Mouse (Mus musculus): ENCODE data around the gene Vmn2r31. TPM values are rescaled to one million over a fixed set of nuclear protein-coding genes. Genes with fewer than 3 reads are reported as not detected.
"Not testable (repeated sequence)": the region's sequence is repeated elsewhere in the genome, so short reads cannot be mapped to it uniquely, and the experiment has no call there.

Gene Vmn2r31
- not detected in 2 replicates for polyA plus RNA-seq (2015; fragmentation: Nextera tagmentation; extraction: Ambion mirVana)

- H3K4me3 ChIP-seq (ENCODE audit: low read length); H3K4me1 ChIP-seq (ENCODE audit: control insufficient read depth, insufficient read depth, low read depth, low read length); H3K27ac ChIP-seq (ENCODE audit: low read depth, low read length); H3K9me3 ChIP-seq (ENCODE audit: control insufficient read depth, low read length); H3K27me3 ChIP-seq (replicated peaks; ENCODE audit: control insufficient read depth, insufficient read depth, low read length); H3K9ac ChIP-seq (ENCODE audit: low read depth, low read length); H3K36me3 ChIP-seq (ENCODE audit: control insufficient read depth, insufficient read depth, low read length); H3K4me2 ChIP-seq (ENCODE audit: low read length); ATAC-seq: not testable (repeated sequence)
Observed at GRCm38 (mm10) chr7:7399603-7400002, at the start of gene Vmn2r31. Gene Vmn2r31 (minus strand): TSS chr7:7399703.

- H3K9ac ChIP-seq (ENCODE audit: low read depth, low read length); H3K4me2 ChIP-seq (ENCODE audit: low read length); H3K4me1 ChIP-seq (ENCODE audit: control insufficient read depth, insufficient read depth, low read depth, low read length); H3K27me3 ChIP-seq (replicated peaks; ENCODE audit: control insufficient read depth, insufficient read depth, low read length); H3K27ac ChIP-seq (ENCODE audit: low read depth, low read length); H3K4me3 ChIP-seq (ENCODE audit: low read length); H3K36me3 ChIP-seq (ENCODE audit: control insufficient read depth, insufficient read depth, low read length); ATAC-seq; H3K9me3 ChIP-seq (ENCODE audit: control insufficient read depth, low read length): not testable (repeated sequence)
- 60% methylated on average over 12 of the region's 12 CpGs for WGBS
Observed at GRCm38 (mm10) chr7:7374431-7374830, 25.1 kb downstream of the Vmn2r31 start, which contains the start of gene Gm45783. Gene Gm45783 (minus strand): TSS chr7:7374573.

DNA sequence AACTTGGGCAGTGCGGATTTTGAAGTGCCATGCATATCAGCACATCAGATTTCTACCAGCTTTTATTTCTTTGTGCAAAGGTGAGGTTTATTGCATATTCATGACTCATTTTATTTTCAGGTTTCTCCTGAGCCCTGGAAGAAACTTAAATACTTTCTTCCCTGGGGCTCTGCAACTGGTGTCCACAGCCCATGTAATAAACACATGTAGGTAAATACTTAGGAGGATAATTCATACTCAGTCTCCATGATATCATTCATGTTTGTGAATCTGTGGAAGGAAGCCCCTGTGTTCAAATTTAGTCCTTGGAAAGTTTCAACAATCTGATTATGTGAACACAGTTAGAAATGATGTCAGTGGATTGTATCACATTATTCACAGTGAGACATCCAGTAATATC, 62.0 kb downstream of the Vmn2r31 start, which contains the start of gene Vmn2r30:
Gene Vmn2r30, minus strand, starts transcription at position 101 of the 400 bp plus-strand sequence.
- WGBS = no CpG with 5 or more reads among the region's 1 CpGs
- not testable (repeated sequence) for ATAC-seq; H3K4me1 ChIP-seq (ENCODE audit: control insufficient read depth, insufficient read depth, low read depth, low read length); H3K36me3 ChIP-seq (ENCODE audit: control insufficient read depth, insufficient read depth, low read length); H3K9me3 ChIP-seq (ENCODE audit: control insufficient read depth, low read length); H3K27ac ChIP-seq (ENCODE audit: low read depth, low read length); H3K4me3 ChIP-seq (ENCODE audit: low read length); H3K4me2 ChIP-seq (ENCODE audit: low read length); H3K9ac ChIP-seq (ENCODE audit: low read depth, low read length); H3K27me3 ChIP-seq (replicated peaks; ENCODE audit: control insufficient read depth, insufficient read depth, low read length)

Other genes starting within 250 kb of the Vmn2r31 start
- gene Zfp418, start 228.4 kb downstream of the Vmn2r31 start, polyA plus RNA-seq (2015; fragmentation: Nextera tagmentation; extraction: Ambion mirVana) = 2.5 and 3.3 TPM in 2 replicates
- gene Zfp772, start 189.7 kb downstream of the Vmn2r31 start, polyA plus RNA-seq (2015; fragmentation: Nextera tagmentation; extraction: Ambion mirVana) = 9.7 and 10.4 TPM in 2 replicates
- gene Vmn2r29, start 152.4 kb downstream of the Vmn2r31 start, polyA plus RNA-seq (2015; fragmentation: Nextera tagmentation; extraction: Ambion mirVana) = 1.9 and 2.0 TPM in 2 replicates
- 14.6 and 15.0 TPM in 2 replicates for gene Gm45844, start 121.4 kb downstream of the Vmn2r31 start, polyA plus RNA-seq (2015; fragmentation: Nextera tagmentation; extraction: Ambion mirVana)
- gene Clcn4, start 98.9 kb downstream of the Vmn2r31 start, polyA plus RNA-seq (2015; fragmentation: Nextera tagmentation; extraction: Ambion mirVana) = 213 and 216 TPM in 2 replicates
- not detected in 2 replicates for gene Vmn2r30, start 62.1 kb downstream of the Vmn2r31 start, polyA plus RNA-seq (2015; fragmentation: Nextera tagmentation; extraction: Ambion mirVana)
- 0.25 TPM in 1 of 2 replicates, not detected in the other for gene Gm45783, start 25.1 kb downstream of the Vmn2r31 start, polyA plus RNA-seq (2015; fragmentation: Nextera tagmentation; extraction: Ambion mirVana)
- not detected in 2 replicates for gene Vmn2r32, start 80.3 kb upstream of the Vmn2r31 start, polyA plus RNA-seq (2015; fragmentation: Nextera tagmentation; extraction: Ambion mirVana)
- not detected in 2 replicates for gene Vmn2r33, start 167.1 kb upstream of the Vmn2r31 start, polyA plus RNA-seq (2015; fragmentation: Nextera tagmentation; extraction: Ambion mirVana)

Data from hindbrain, embryonic 16.5 days (tissue).